Mouse (Mus musculus) lung, embryonic 15.5 days (tissue): ENCODE results near the gene Dennd1a. TPM values are rescaled to one million over a fixed set of nuclear protein-coding genes. Genes with fewer than 3 reads are reported as not detected.

Experiments used
- ATAC-seq: fragments of 200-750 bp; cut with Nextera tagmentation; 2 replicates; pipeline ENCODE4 v1.8.0; 2017; ENCODE audit warnings: moderate number of reproducible peaks, borderline replicate concordance; ENCODE audit not compliant: low FRiP score, low TSS enrichment; ENCODE audit errors: extremely low read depth
- H3K27ac ChIP-seq: fragments of 300-500 bp; sonication (generic); 2 replicates; pipeline ENCODE4 v1.5.1; 2015; ENCODE audit warnings: moderate library complexity, mild to moderate bottlenecking, inconsistent platforms
- H3K27me3 ChIP-seq: fragments of 300-500 bp; sonication (generic); 2 replicates; pipeline ENCODE4 v1.6.1; 2015; ENCODE audit warnings: inconsistent platforms
- H3K36me3 ChIP-seq: fragments of 300-500 bp; sonication (generic); 2 replicates; pipeline ENCODE4 v1.6.1; 2015; ENCODE audit warnings: inconsistent platforms
- H3K4me1 ChIP-seq: fragments of 300-500 bp; sonication (generic); 2 replicates; pipeline ENCODE4 v1.6.1; 2015; ENCODE audit warnings: inconsistent platforms
- H3K4me2 ChIP-seq: fragments of 300-500 bp; sonication (generic); 2 replicates; pipeline ENCODE4 v1.6.1; 2015; ENCODE audit warnings: inconsistent platforms, mild to moderate bottlenecking, moderate library complexity
- H3K4me3 ChIP-seq: fragments of 300-500 bp; sonication (generic); 2 replicates; pipeline ENCODE4 v1.5.1; 2015; ENCODE audit warnings: mild to moderate bottlenecking, inconsistent platforms
- H3K9ac ChIP-seq: fragments of 300-500 bp; sonication (generic); 2 replicates; pipeline ENCODE4 v1.6.1; 2015; ENCODE audit warnings: inconsistent platforms
- H3K9me3 ChIP-seq: fragments of 300-500 bp; sonication (generic); 2 replicates; pipeline ENCODE4 v1.6.1; 2016; ENCODE audit warnings: inconsistent platforms
- WGBS: fragments of 180-500 bp; shearing (Covaris S2); methylation state at CpG from one replicate; pipeline ENCODE4 v1.1.7; 2015; 5-methylcytosine and 5-hydroxymethylcytosine counted together
- polyA plus RNA-seq: library from polyadenylated mRNA; unstranded; fragments of >200 nt; fragmentation: Nextera tagmentation; extraction: Ambion mirVana; gene quantifications from 2 replicates; pipeline ENCODE4 v1.2.1, GENCODE M21; 2015

Gene Dennd1a
- polyA plus RNA-seq, 1 experiment from 2014 or later: 12.0 TPM

GRCm38 (mm10) chr2:37818761-37819525, 468.2 kb downstream of the Dennd1a start:
- no peaks in the 10 kb centered on the region for H3K27me3 ChIP-seq
- no peaks in the 10 kb centered on the region for H3K36me3 ChIP-seq
- ATAC-seq: no peak
- 21% methylated on average over 5 of the region's 5 CpGs for WGBS
- H3K9ac ChIP-seq: no peak overlapping the region
- no peaks in the 10 kb centered on the region for H3K9me3 ChIP-seq
- H3K4me2 ChIP-seq: no peak overlapping the region
- H3K4me1 ChIP-seq: no peaks in the 10 kb centered on the region
- no peak overlapping the region for H3K27ac ChIP-seq
- no peak overlapping the region for H3K4me3 ChIP-seq

GRCm38 (mm10) chr2:37815676-37816075, 471.5 kb downstream of the Dennd1a start:
- ATAC-seq: no peak
- Histone ChIP-seq H3K4me1 (0 out of 2 replicates have a peak, but pooled peaks cover 4% of the 10 kb centered on the region), H3K9me3 (no peaks in the 10 kb centered on the region), H3K4me3 (no peak overlapping the region), H3K9ac (no peak overlapping the region), H3K36me3 (no peaks in the 10 kb centered on the region), H3K4me2 (no peak overlapping the region), H3K27ac (no peak overlapping the region), H3K27me3 (no peaks in the 10 kb centered on the region)
- 7% methylated on average over 3 of the region's 3 CpGs for WGBS

- Histone ChIP-seq H3K4me1 (0 out of 2 replicates have a peak, but pooled peaks cover 4% of the 10 kb centered on the region), H3K4me3 (no peak overlapping the region), H3K27ac (no peak overlapping the region), H3K9me3 (no peaks in the 10 kb centered on the region), H3K36me3 (no peaks in the 10 kb centered on the region), H3K4me2 (no peak overlapping the region), H3K27me3 (no peaks in the 10 kb centered on the region), H3K9ac (no peak overlapping the region)
- ATAC-seq: no peak
- 72% methylated on average over 8 of the region's 8 CpGs for WGBS
Measured at GRCm38 (mm10) chr2:37814820-37815361, 472.3 kb downstream of the Dennd1a start.

- 74% methylated on average over 5 of the region's 5 CpGs for WGBS
- Histone ChIP-seq H3K4me3 (no peak overlapping the region), H3K27me3 (no peaks in the 10 kb centered on the region), H3K27ac (no peak overlapping the region), H3K9me3 (no peaks in the 10 kb centered on the region), H3K9ac (no peak overlapping the region), H3K36me3 (no peaks in the 10 kb centered on the region), H3K4me2 (no peak overlapping the region), H3K4me1 (0 out of 2 replicates have a peak, but pooled peaks cover 4% of the 10 kb centered on the region)
- ATAC-seq: no peak
Measured at GRCm38 (mm10) chr2:37812401-37812800, 474.8 kb downstream of the Dennd1a start.

- H3K4me2 ChIP-seq: no peak overlapping the region
- no peaks in the 10 kb centered on the region for H3K36me3 ChIP-seq
- no peak overlapping the region for H3K27ac ChIP-seq
- no peak for ATAC-seq
- H3K9ac ChIP-seq: no peak overlapping the region
- 0 out of 2 replicates have a peak, but pooled peaks cover 4% of the 10 kb centered on the region for H3K4me1 ChIP-seq
- no peaks in the 10 kb centered on the region for H3K27me3 ChIP-seq
- H3K4me3 ChIP-seq: no peak overlapping the region
- 75% methylated on average over 2 of the region's 2 CpGs for WGBS
- no peaks in the 10 kb centered on the region for H3K9me3 ChIP-seq
Measured at GRCm38 (mm10) chr2:37811682-37812081, 475.5 kb downstream of the Dennd1a start.

- Histone ChIP-seq H3K27me3 (no peaks in the 10 kb centered on the region), H3K4me3 (no peak overlapping the region)
- ATAC-seq: 0 out of 2 replicates have a peak, but pooled peaks have one; percentile 28
Measured at GRCm38 (mm10) chr2:37802610-37803212, 484.5 kb downstream of the Dennd1a start.

GRCm38 (mm10) chr2:37801687-37802086, 485.5 kb downstream of the Dennd1a start:
- Histone ChIP-seq H3K27me3 (no peaks in the 10 kb centered on the region), H3K9me3 (no peaks in the 10 kb centered on the region), H3K4me1 (no peaks in the 10 kb centered on the region), H3K9ac (no peak overlapping the region), H3K4me3 (no peak overlapping the region), H3K4me2 (no peak overlapping the region), H3K36me3 (no peaks in the 10 kb centered on the region), H3K27ac (no peak overlapping the region)
- WGBS: 84% methylated on average over 4 of the region's 4 CpGs
- no peak for ATAC-seq

More at GRCm38 (mm10) chr2:37802610-37803212, 484.5 kb downstream of the Dennd1a start:
- no peaks in the 10 kb centered on the region for H3K36me3 ChIP-seq
- H3K4me2 ChIP-seq: no peak overlapping the region
- no peaks in the 10 kb centered on the region for H3K4me1 ChIP-seq
- WGBS: 48% methylated on average over 4 of the region's 4 CpGs
- no peaks in the 10 kb centered on the region for H3K9me3 ChIP-seq
- no peak overlapping the region for H3K9ac ChIP-seq
- H3K27ac ChIP-seq: no peak overlapping the region

- Histone ChIP-seq H3K27me3 (peaks cover 8% of the 10 kb centered on the region), H3K27ac (no peak overlapping the region), H3K36me3 (no peaks in the 10 kb centered on the region), H3K4me1 (no peaks in the 10 kb centered on the region), H3K9me3 (no peaks in the 10 kb centered on the region), H3K4me2 (no peak overlapping the region), H3K4me3 (no peak overlapping the region), H3K9ac (no peak overlapping the region)
- 52% methylated on average over 6 of the region's 6 CpGs for WGBS
- no peak for ATAC-seq
Measured at GRCm38 (mm10) chr2:37799137-37799536, 488.1 kb downstream of the Dennd1a start.

- ATAC-seq: no peak
- no peaks in the 10 kb centered on the region for H3K4me1 ChIP-seq
- H3K36me3 ChIP-seq: no peaks in the 10 kb centered on the region
- no peak overlapping the region for H3K9ac ChIP-seq
- H3K9me3 ChIP-seq: no peaks in the 10 kb centered on the region
- H3K4me3 ChIP-seq: no peak overlapping the region
- H3K4me2 ChIP-seq: no peak overlapping the region
- H3K27ac ChIP-seq: no peak overlapping the region
- H3K27me3 ChIP-seq: peaks cover 28% of the 10 kb centered on the region
- 81% methylated on average over 4 of the region's 4 CpGs for WGBS
Measured at GRCm38 (mm10) chr2:37797046-37797445, 490.1 kb downstream of the Dennd1a start.

GRCm38 (mm10) chr2:37796021-37796420, 491.2 kb downstream of the Dennd1a start:
- ATAC-seq: no peak
- H3K36me3 ChIP-seq: no peaks in the 10 kb centered on the region
- no peak overlapping the region for H3K4me2 ChIP-seq
- 26% methylated on average over 1 of the region's 1 CpGs for WGBS
- no peak overlapping the region for H3K4me3 ChIP-seq
- no peaks in the 10 kb centered on the region for H3K9me3 ChIP-seq
- H3K9ac ChIP-seq: no peak overlapping the region
- H3K4me1 ChIP-seq: no peaks in the 10 kb centered on the region
- no peak overlapping the region for H3K27ac ChIP-seq
- H3K27me3 ChIP-seq: peaks cover 31% of the 10 kb centered on the region

GRCm38 (mm10) chr2:37791340-37791739, 495.9 kb downstream of the Dennd1a start:
- Histone ChIP-seq H3K27ac (no peak overlapping the region), H3K27me3 (peaks cover 47% of the 10 kb centered on the region), H3K4me2 (no peak overlapping the region), H3K4me3 (no peak overlapping the region), H3K36me3 (no peaks in the 10 kb centered on the region), H3K9ac (no peak overlapping the region), H3K9me3 (no peaks in the 10 kb centered on the region), H3K4me1 (peaks cover 13% of the 10 kb centered on the region)
- no peak for ATAC-seq
- WGBS: 76% methylated on average over 4 of the region's 4 CpGs

GRCm38 (mm10) chr2:37790738-37791137, 496.5 kb downstream of the Dennd1a start:
- Histone ChIP-seq H3K9ac (no peak overlapping the region), H3K36me3 (no peaks in the 10 kb centered on the region), H3K4me1 (peaks cover 13% of the 10 kb centered on the region), H3K27me3 (peaks cover 52% of the 10 kb centered on the region), H3K9me3 (no peaks in the 10 kb centered on the region), H3K4me2 (no peak overlapping the region), H3K4me3 (no peak overlapping the region), H3K27ac (no peak overlapping the region)
- ATAC-seq: no peak
- WGBS: 90% methylated on average over 14 of the region's 14 CpGs
